ENCODE assay signal across 9 mouse cellular contexts in the genomic region with DNA sequence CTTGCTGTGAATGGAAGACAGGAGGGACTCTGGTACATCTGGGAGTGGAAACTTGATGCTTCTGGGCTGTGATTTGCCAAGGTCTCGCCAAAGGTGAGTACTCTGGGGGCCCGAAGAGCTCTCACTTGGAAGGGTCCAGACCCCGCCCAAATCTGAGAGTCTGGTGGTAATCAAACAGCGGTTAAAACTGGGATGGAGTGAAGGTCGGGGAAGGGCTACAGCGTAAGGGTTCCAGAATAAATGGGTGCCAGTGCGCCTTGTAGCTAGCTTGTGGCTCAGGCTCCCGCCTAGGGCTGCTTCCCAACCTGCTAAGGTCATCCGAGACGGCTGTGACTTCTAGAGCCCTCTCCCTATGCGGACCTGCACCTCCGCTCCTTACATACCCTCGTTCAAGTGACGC.
DNase-seq lines count a peak whose midpoint lies in the region; ATAC-seq and TF ChIP-seq lines count a peak whose summit lies in the region.
"Had no signal": no experiment of that assay in that cellular context is flagged by ENCODE, and none has a peak within 500 bp of the region (broad histone marks: within the 10 kb centered on the region; RNA-seq: fewer than 3 reads in every experiment).

No protein-coding gene starts in this region.

- H3K4me3 ChIP-seq in hindbrain, embryonic 13.5 days = peak overlapping the region; percentile 79
- H3K4me3 ChIP-seq in neural tube, embryonic 12.5 days = peak overlapping the region; percentile 67
- H3K4me3 ChIP-seq in gastrocnemius, adult 2 months = no peak overlapping the region

- peak overlapping the region; percentile 99 for H3K27ac ChIP-seq in hindbrain, embryonic 13.5 days
- H3K27ac ChIP-seq in neural tube, embryonic 12.5 days = peak overlapping the region; percentile 98
- no peak overlapping the region for H3K27ac ChIP-seq in gastrocnemius, adult 2 months
- H3K27ac ChIP-seq: limb, embryonic 12.5 days had no signal

- H3K4me1 ChIP-seq in hindbrain, embryonic 13.5 days (replicated peaks) = peaks cover 16% of the 10 kb centered on the region
- H3K4me1 ChIP-seq in neural tube, embryonic 12.5 days = no peaks in the 10 kb centered on the region

- intact Hi-C loops in gastrocnemius, adult 2 months (cut with DNase I) = no loop called here

- peaks cover 20% of the 10 kb centered on the region; the same call in 1 of the 2 replicates for H3K27me3 ChIP-seq in hindbrain, embryonic 13.5 days
- peaks cover 9% of the 10 kb centered on the region for H3K27me3 ChIP-seq in neural tube, embryonic 12.5 days (replicated peaks)

- ATAC-seq in hindbrain, embryonic 13.5 days (ENCODE audit: low FRiP score) = peak; percentile 44
- peak; percentile 6 for ATAC-seq in neural tube, embryonic 12.5 days (ENCODE audit: low FRiP score, low read depth)

- 1% methylated on average over 14 of the region's 14 CpGs for WGBS in hindbrain, embryonic 13.5 days
- WGBS in neural tube, embryonic 12.5 days = under 1% methylated on average over 14 of the region's 14 CpGs

- H3K36me3 ChIP-seq in hindbrain, embryonic 13.5 days = no peaks in the 10 kb centered on the region
- H3K36me3 ChIP-seq in neural tube, embryonic 12.5 days = peaks cover 2% of the 10 kb centered on the region; the same call in 1 of the 2 replicates
- H3K36me3 ChIP-seq: limb, embryonic 12.5 days had no signal

- DNase-seq in left cerebral cortex, adult 9 months (ENCODE audit: low spot score in 2 of 2) = peak; percentile 14 to 54
- no peak for DNase-seq in left cerebral cortex, adult 11 months (ENCODE audit: low spot score)
- DNase-seq in cerebellum, postnatal 36 days = peak; percentile 46 to 65
- no peak for DNase-seq in T-cell, adult 2 months (ENCODE audit: low spot score)
- no peak for DNase-seq in gastrocnemius, adult 2 months
- no peak for DNase-seq in lung, postnatal 4 days

- no peak for TF ChIP-seq CTCF in gastrocnemius, adult 2 months (IDR thresholded peaks at IDR 0.05)

- no peaks in the 10 kb centered on the region for H3K9me3 ChIP-seq in hindbrain, embryonic 13.5 days
- H3K9me3 ChIP-seq in neural tube, embryonic 12.5 days = no peaks in the 10 kb centered on the region
- H3K9me3 ChIP-seq: limb, embryonic 12.5 days had no signal

- peak overlapping the region; percentile 94 for H3K9ac ChIP-seq in hindbrain, embryonic 13.5 days
- peak overlapping the region; percentile 100 for H3K9ac ChIP-seq in neural tube, embryonic 12.5 days

- H3K4me2 ChIP-seq in hindbrain, embryonic 13.5 days = peak overlapping the region; percentile 72
- H3K4me2 ChIP-seq in neural tube, embryonic 12.5 days (replicated peaks) = peak overlapping the region; percentile 72

Comparison
In these comparisons a context has a peak if more than half of its experiments do, and no peak if none do; other contexts are left out.
1. DNase-seq: peak in left cerebral cortex, adult 9 months (2 of 2) and cerebellum, postnatal 36 days (2 of 2); none in left cerebral cortex, adult 11 months (single experiment), T-cell, adult 2 months (single experiment), gastrocnemius, adult 2 months (single experiment) and lung, postnatal 4 days (0 of 2).